Mouse (Mus musculus): ENCODE data around the gene Rhbdf2. TPM values are rescaled to one million over a fixed set of nuclear protein-coding genes. Genes with fewer than 3 reads are reported as not detected.
"Not testable (repeated sequence)": the region's sequence is repeated elsewhere in the genome, so short reads cannot be mapped to it uniquely, and the experiment has no call there.

The Rhbdf2 gene
- polyA plus RNA-seq, 1 experiment: 22.5 TPM

- WGBS: 84% methylated on average over 7 of the region's 7 CpGs
- no peak for DNase-seq (ENCODE audit: low read depth, low spot score)
These were observed 20.0 kb upstream of the Rhbdf2 start for GRCm38 (mm10) chr11:116646771-116647170.

DNA sequence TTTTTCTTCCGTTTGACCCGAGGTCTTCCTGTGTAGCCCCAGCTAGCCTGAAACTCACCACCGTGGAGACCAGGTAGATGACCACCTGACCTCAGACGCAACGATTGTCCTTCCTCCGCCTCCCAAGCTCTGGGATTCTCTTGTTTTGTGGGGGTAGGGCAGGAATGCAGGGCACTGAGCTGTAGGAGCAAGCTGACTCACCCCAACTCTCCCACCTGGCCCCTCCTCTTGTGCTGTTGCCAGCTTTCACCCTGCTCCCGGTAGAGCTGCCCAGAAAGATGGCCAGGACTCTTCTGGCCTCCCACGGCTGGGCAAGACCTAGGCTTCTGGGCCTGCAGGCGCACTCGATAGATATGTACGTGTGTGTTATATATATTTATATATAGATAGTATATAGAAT, 19.3 kb upstream of the Rhbdf2 start:
- 71% methylated on average over 11 of the region's 11 CpGs for WGBS
- no peak for DNase-seq (ENCODE audit: low read depth, low spot score)

DNA sequence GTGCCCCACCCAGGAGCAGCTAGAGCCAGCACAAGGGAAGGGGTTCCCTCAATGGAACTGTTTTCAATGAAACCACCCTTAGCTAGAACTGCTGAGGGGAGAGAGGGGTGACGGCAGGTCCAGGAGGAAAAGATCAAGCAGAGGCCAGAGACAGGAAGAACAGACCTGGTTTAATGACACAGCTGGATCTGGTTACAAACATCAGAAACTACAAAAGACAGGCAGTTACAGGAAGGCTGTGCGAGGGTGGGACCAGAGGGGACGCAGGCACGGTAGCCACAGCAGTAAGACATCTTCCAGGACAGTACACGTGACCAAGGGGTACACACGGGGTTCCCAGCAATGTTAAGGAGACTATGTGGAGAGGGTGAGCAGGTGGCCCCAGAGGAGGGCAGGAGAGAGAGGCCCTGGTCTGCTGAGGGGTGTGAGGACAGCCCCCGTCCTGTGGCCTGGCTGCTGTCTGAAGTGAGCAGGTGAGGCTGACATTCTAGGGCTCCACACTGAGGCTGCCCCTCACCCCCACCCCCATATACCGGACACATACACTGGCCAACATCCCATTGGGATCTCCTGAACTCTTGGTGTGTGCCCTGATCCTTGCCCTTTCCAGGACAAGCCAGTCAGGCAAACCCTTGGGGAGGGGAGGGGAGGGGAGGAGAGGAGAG, 18.8 kb upstream of the Rhbdf2 start:
- 75% methylated on average over 8 of the region's 8 CpGs for WGBS
- DNase-seq (ENCODE audit: low read depth, low spot score): no peak

DNA sequence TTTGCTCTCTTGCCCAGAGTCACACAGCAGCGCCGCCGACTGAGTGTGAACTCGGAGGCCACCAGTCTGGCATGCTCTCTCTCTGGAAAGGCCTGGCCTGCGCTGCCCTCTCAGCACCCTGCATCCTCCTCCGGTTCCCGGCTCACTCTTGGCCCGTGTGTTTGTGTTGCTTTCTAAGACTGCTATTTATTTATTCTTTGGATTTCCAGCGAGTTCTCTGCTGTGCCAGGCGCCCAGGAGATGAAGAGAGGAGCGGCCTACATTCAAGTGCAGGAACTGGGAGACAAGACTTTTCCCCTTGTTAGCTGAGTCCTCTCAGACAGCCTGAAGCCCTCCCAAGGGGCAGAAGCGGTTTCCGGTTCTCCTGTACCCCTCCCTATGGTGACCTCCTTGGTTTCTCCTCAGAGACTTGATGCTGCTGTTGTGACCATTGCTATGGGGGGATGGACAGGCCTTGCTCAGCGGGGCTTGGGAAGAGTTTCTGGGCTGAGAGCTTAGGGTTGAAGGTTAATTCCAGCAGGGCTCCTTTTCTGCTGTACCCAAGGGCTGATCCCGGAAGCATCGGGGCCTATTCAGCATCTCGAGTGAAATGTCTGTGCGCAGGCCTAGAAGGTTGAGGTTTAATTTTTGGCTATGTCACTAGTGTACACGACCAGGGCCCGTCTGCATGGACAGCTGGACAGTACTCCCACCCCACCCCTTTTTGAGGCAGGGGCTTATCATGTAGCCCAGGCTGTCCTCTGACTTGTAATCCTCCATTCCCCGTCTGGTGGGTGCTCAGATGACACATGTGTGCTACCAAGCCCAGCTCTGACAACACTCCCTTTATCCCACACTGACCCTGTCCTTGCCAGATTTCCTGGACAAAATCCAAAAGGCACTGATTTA, 17.6 kb upstream of the Rhbdf2 start:
- DNase-seq (ENCODE audit: low read depth, low spot score): no peak
- WGBS: 72% methylated on average over 21 of the region's 21 CpGs

DNA sequence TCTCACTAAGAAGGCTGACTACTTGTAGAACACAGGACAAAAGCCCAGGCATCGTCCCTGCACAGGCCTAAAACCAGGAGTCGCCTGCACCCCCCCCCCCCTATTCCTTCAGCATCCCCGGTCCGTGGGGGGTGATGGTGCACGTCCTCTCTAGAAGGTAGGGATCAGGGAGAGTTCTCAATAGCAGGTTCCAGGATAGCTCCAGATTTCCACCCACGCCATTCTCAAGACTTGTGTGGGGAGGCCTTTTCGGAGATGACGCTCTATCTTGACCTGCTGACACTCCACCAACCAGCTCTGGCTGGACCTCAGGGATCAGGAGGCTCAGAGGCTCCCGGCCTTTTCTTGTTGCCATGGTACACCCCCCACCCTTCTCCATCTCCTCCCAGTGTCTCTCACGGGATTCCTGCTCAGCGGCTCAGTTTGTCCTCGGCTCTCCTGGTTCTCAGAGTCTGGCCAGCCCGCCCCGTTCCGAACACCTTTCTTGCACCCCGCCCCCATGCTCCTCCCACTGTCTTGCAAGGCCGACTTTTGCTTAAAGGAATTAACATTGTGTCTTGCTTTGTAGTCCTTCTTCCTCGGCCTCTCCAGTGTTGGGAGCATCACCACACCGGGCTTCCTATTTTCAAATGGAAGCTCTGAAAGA, 16.9 kb upstream of the Rhbdf2 start:
- 37% methylated on average over 19 of the region's 19 CpGs for WGBS
- no peak for DNase-seq (ENCODE audit: low read depth, low spot score)

GRCm38 (mm10) chr11:116642681-116643578, 16.1 kb upstream of the Rhbdf2 start:
- DNase-seq (ENCODE audit: low read depth, low spot score): no peak
- 38% methylated on average over 14 of the region's 14 CpGs for WGBS

- 76% methylated on average over 3 of the region's 3 CpGs for WGBS
- no peak for DNase-seq (ENCODE audit: low read depth, low spot score)
These were observed 14.9 kb upstream of the Rhbdf2 start for GRCm38 (mm10) chr11:116641731-116642130.

- WGBS: 56% methylated on average over 5 of the region's 5 CpGs
- no peak for DNase-seq (ENCODE audit: low read depth, low spot score)
These were observed 14.3 kb upstream of the Rhbdf2 start for GRCm38 (mm10) chr11:116641168-116641567.

DNA sequence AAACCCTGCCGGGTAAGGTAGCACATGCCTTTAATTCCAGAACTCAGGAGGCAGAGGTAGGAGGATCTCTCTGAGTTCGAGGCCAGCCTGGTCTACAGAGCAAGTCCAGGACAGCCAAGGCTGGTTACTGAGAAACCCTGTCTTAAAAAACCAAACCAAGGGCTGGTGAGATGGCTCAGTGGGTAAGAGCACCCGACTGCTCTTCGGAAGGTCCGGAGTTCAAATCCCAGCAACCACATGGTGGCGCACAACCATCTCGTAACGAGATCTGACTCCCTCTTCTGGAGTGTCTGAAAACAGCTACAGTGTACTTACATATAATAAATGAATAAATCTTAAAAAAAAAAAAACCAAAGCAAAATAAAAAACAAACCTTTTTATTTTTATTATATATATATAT, 9.8 kb upstream of the Rhbdf2 start:
- 58% methylated on average over 8 of the region's 8 CpGs for WGBS
- DNase-seq (ENCODE audit: low read depth, low spot score): not testable (repeated sequence)

- WGBS: 70% methylated on average over 10 of the region's 10 CpGs
- DNase-seq (ENCODE audit: low read depth, low spot score): no peak
These were observed 6.1 kb upstream of the Rhbdf2 start for GRCm38 (mm10) chr11:116632962-116633361.

- 57% methylated on average over 12 of the region's 12 CpGs for WGBS
- DNase-seq (ENCODE audit: low read depth, low spot score): no peak
These were observed 3.5 kb upstream of the Rhbdf2 start for GRCm38 (mm10) chr11:116630171-116630965.

DNA sequence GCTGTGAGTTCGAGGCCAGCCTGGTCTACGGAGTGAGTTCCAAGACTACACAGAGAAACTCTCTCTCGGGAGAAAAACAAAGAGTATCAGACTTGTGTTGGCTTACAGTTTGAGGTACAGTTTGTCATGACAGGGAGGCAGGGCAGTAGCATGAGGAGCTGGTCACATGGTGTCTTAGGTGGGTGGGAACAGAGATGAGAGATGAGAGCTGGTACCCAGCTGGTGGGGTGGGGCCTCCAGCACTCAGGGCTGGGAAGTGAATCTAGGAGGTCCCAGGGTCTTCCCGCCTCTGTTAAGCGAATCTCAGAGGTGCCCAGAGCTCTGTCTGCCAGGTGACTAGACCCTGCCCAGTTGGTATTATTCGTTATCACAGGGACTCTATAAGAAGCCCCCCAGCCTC, 2.7 kb upstream of the Rhbdf2 start:
- 85% methylated on average over 6 of the region's 6 CpGs for WGBS
- no peak for DNase-seq (ENCODE audit: low read depth, low spot score)

GRCm38 (mm10) chr11:116628712-116629111, 1.9 kb upstream of the Rhbdf2 start:
- DNase-seq (ENCODE audit: low read depth, low spot score): peak; percentile 82
- 54% methylated on average over 9 of the region's 9 CpGs for WGBS

DNA sequence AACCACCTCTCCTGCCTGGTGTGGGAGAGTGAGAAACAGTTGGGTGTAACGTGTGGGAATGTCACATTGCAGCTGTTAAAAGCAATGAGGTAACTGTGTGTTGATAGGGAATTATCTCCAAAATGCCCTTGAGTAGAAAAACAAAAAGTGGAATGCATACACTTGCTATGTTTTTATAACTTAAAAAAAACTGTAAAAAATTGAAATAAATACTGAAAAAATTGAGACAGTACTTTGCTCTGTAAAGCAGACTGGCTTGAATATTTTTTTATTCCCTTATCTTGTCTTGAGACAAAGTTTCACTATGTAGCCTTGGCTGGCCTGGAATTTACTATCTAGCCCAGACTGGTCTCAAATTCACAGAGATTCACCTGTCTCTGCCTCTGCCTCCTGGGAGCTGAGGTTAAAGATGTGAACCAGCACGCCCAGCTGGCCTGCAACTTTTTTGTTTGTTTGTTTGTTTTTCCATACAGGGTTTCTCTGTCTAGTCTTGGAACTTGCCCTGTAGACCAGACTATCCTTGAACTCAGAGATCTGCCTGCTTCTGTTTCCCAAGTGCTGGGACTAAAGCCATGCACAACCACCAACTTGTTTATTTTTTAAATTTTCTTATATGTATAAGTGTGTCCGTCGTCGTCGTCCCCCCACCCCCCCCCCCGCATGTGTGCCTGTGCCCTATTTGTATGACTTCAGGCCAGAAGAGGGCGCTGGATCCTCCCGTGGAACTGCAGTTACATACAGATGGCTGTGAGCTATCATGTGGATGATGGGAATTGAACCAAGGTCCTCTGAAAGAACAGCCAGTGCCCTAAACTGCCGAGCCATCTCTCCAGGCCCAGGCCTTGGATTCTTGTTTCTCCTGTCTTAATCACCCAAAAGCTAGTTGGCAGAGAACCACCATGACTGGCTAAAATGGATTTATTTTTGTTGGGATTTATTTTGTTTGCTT, 527 bp upstream of the Rhbdf2 start:
- 29% methylated on average over 10 of the region's 10 CpGs for WGBS
- DNase-seq (ENCODE audit: low read depth, low spot score): no peak

DNA sequence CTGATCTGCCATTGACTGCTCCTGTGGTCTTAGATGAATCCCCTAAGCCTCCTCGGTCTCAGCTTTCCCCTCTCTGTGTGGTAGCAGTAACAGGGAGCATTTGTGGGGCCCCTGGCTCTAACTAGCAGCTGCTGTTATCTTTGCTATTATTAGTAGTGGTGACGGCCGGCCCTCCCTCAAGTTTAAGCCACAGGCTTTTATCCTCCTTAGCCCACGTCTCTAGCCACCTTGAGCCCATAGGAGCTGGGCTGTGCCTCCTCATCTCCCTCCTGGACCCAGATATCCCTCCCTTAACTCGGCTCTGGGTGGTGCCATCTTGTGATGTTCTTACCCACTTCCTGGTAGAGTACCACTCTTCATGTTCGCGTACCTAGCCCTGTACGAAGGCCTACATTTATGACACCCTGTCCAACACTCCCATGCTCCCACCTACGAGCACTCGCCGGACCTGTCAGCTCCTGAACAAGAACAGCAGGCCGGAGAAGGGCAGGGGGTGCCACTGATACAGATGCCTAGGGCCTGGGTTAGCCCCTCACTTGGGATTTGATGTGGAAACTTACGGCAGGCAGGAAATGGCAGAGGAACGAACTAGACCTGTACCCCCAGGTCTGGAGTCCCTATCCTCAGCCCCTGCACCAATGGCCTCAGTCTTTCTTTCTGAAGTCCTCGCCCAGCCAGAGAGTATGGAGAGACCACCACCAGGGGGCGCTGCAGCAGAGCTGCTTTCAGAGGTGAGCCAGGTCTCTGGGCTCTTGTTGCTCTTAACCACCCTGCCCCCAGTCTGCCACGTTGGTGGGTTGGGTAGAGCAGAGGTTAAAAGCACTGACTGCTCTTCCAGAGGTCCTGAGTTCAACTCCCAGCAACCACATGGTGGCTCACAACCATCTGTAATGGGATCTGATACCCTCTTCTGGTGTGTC, 1.5 kb downstream of the Rhbdf2 start:
- no peak for DNase-seq (ENCODE audit: low read depth, low spot score)
- 79% methylated on average over 17 of the region's 17 CpGs for WGBS

- DNase-seq (ENCODE audit: low read depth, low spot score): no peak
- 14% methylated on average over 41 of the region's 42 CpGs for WGBS
These were observed 2.5 kb downstream of the Rhbdf2 start for GRCm38 (mm10) chr11:116624131-116624832.

Measured in large intestine, adult 2 months (tissue).